Mouse (Mus musculus) gastrocnemius, postnatal 25 days (tissue): ENCODE data around the gene Prpf8. TPM values are rescaled to one million over a fixed set of nuclear protein-coding genes. Genes with fewer than 3 reads are reported as not detected.

Experiments used
- DNase-seq: peaks from one replicate; pipeline ENCODE4 v3.0.0; 2022
- total RNA-seq, 2 experiments: library from RNA; stranded (reverse); gene quantifications; 1 replicate in 1 of 2; 2 replicates in 1 of 2; pipeline ENCODE4 v1.2.3; 2021

The Prpf8 gene
- total RNA-seq, 2 experiments from 2014 or later, result 56.9 to 59.4 TPM

DNA sequence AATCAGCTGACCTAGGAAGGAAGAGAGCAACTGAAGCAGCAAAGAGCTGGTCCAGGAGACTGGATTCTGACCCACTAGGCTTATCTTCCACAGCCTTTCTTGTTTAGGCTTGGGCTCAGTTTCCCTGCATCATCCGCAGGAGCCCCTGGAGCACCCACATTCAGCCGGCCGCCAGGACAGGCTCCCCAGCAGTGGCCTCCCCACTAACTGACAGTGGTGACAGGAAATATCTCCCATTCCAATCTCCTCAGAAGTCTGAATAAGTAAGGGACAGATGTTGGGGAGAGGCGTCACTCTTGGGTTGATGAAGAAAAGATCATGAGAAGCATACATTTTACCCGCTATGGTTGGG, 26.9 kb upstream of the Prpf8 start:
- no peak for DNase-seq

DNA sequence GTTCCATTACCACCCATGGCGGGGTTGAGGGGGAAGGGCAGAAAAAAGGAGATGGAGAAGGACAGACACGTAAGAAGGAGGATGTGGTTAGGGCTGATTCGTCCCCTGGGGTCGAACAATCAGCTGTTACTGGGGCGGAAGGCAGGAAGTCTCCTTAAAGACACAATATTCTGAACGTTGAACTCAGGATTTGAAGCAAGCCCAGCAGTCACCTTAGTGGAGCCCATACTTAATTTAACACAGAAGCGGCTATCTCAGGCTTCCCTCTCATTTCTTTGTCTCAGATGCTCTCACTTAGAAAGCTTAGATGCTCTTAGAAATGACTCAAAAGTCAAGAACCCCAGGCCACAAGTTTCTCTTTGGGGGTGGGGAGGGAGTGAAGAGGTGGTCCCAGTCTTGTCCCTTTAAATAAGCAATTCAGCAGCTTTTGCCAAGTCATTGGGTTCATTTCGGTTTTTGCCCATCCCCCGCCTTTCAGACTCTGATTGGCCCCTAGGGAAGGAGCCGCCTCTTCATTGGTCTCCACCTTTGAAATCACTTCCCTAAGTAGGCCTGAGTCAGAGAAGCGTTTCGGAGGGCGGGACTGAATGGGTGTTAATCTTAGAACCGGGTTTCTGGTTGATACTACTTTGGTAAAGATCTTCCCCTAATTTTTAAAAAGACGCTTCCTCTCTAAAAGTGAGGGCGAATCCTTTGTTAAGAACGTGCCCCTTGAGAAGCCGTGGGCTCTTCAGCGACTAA, 26.3 kb upstream of the Prpf8 start:
- peak; percentile 90 for DNase-seq

DNA sequence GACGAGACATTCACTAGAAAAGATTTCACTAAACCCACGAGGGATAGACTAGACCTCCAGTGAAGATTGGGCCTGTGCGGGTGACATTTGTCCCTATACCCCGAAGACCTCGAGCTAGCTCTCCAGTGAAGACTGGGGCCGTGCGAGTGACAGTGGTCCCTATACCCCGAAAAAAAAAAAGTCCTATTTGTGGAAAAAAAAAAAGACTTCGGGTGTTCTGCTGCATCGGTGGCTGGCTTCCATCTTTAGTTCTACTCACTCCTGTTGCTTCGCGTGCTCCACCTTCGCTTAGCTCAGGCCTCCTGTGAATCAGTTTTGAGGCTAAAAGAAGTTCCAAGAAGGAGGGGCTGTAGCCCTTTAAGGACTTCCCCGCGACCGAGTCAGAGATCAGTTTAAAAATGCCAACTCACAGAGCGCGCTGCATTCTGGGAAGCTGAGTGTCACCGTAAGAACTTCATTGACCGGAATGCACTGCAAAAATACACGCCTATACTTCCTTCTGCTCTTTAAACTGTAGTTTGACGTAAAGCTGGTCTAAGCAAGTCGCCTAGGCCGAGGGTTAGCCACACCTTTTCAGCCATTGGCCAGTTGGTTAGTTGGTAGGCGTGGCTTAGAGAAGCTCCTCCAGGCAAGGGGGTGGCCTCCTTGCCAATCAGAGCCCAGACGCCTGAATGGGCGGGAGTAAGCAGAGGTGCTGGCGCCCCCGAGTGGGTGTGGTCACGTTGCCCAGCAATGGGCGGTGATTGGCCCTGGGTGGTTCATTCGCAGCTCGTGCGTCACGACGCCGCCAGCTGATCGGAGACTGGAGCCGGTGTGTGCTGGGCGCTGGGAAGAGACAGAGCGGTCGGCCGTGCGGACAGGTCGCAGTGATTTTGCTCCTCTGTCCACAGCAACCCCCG, 25.5 kb upstream of the Prpf8 start, which contains the start of gene Tlcd2:
TSS of gene Tlcd2 (plus strand) at position 872 of the 899 bp plus-strand sequence.
- peak; percentile 100 for DNase-seq

DNA sequence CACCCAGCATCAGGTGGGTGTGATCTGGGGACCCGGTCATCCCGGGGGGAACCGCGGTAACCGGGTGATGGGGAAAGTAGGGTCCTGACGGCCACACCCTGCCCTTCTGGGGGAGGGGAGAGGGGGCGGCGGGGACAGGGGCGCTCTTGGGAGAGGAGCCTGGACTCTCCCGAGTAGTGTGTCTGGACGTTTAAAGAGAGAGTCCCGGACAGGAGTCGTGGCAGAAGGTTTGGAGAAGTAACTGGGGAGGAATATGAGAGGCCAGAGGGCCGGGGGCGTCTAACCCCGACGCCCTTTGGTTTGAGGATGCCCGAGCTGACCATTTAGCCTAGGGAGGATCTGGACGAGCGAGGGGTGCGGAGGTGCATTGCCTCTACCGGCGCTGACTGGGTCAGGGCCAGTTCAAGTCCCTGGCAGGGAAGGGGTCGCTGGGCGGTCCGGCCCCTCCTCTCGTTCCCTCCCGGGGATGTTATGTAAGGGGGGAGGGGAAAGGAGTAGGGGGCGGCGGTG, 24.8 kb upstream of the Prpf8 start:
- no peak for DNase-seq

GRCm38 (mm10) chr11:75462253-75462783, 24.3 kb upstream of the Prpf8 start:
- DNase-seq, result peak; percentile 96

GRCm38 (mm10) chr11:75462865-75463336, 23.7 kb upstream of the Prpf8 start:
- peak; percentile 94 for DNase-seq

GRCm38 (mm10) chr11:75463624-75464023, 23.0 kb upstream of the Prpf8 start:
- no peak for DNase-seq

DNA sequence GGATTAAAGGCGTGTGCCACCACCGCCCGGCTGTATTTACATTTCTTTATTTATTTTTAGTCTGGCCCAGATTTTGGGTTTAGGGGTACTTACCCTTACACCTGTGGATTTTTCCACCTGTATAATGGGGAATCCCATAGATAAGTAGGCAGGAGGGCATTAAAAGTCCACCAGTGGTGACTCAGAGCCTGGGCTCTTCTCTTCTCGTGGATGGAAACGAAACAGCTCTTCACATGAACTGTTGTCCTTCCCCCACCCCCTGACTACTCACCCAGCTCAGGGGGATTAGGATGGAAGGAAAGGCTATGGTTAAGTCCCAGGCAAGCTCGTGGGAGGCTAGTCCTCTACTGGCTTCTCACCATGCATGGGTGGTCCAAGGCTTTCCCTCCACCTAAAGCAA, 22.2 kb upstream of the Prpf8 start:
- no peak for DNase-seq

- DNase-seq, result no peak
Observed at GRCm38 (mm10) chr11:75465051-75465450, 21.6 kb upstream of the Prpf8 start.

DNA sequence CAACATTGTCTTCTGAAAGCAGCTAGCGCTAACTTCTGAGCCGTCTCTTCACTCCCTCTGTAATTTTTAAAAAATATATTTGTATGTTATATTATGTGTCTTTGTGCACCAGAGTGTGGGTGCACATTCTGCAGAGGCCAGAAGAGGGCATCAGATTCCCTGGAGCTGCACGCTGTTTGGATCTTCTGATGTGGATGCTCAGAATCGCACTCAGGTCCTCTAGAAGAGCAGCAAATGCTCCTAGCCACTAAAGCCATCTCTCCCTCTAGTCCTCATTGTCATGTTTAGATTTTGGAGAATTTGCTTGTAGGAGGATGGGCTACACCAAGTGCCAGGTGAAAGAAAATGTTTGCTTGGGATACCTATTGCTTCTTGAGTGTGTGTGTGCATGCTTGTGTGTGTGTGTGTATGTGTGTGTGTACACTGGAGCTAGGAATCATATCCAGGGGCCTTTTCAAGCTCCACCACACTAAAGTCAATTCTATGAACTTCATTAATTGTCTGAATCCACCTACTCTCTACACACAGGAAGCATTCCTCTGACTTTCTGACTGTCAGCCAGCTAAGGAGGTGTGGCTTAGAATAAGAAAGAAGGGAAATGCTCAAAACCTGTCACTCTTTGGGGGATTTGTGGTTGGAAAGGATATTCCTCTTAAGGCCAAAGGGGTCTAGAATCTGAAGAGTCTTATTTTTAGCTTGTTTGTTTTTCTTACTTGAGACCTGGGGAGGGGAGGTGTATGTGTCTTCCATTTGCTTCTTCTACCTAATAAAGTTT, 19.7 kb upstream of the Prpf8 start:
- no peak for DNase-seq

DNA sequence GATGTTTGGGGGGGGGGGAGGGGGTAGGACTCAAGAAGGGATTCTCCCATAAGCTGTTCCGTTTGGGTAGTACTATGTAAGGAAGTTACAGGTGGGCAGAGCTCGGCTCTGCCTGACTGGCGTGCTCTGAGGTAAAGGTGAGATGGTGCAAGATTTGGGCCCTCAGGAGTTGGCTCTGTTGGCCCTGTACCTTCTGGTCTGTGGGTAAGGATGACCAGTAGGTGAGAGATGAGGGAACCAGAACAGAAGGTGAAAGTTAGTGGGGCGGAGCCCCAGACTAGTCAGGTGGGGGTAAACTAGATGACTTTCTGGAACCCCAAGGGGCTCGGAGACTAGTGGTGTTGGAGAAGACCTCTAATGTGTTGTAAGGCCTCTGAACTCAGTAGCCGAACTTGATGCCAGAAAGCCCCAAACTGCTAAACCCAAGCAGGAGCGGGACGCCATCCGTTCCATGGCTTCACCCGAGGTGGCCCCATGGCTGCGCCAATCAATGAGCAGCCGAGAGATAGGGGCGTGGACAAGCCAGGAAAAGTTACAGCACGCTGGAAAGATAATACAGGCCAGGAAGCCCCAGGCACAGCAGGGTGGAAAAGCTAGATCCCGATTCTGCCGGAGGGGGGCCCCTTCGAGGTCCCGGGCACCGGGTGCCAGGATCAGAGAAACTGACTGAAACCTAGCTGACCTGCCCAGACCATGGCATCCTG, 19.0 kb upstream of the Prpf8 start:
- DNase-seq, result peak; percentile 80

DNA sequence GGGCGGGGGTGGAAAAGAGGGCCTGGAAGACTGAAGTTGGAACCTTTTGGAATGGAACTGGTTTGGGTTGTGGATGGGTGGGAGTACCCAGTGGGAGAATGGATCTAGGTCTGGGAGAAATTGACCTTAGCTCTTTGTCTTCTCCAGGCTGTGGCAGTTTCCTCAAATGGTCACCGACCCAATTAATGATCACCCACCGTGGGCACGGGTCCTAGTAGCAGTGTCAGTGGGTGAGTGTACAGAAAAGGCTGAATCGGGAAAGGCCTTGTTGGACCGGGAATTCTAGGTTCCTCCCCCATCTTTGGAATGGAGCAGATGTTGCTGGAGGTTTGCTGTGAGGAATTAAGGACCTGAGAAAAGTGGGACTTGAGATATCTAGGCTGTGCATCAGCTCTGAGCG, 18.2 kb upstream of the Prpf8 start:
- no peak for DNase-seq

DNA sequence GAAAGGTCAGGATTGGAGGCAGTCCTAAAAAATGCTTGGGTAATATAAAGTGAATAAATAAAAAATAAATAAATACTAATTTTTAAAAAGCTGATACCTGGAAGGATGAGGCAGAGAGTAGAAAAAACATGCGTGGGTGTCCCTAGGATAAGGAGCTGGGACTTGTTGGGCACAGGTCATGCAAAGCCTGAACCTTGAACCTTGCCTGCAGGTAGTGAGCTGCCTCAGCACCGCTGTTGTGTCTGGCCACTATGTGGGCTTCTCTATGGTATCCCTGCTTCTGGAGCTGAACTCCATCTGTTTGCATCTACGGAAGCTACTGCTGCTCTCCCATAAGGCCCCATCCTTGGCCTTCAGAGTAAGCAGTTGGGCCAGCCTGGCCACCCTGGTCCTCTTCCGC, 17.4 kb upstream of the Prpf8 start:
- no peak for DNase-seq

- no peak for DNase-seq
Observed at GRCm38 (mm10) chr11:75470675-75471074, 15.9 kb upstream of the Prpf8 start.

- no peak for DNase-seq
Observed at GRCm38 (mm10) chr11:75472469-75473081, 14.0 kb upstream of the Prpf8 start.

GRCm38 (mm10) chr11:75473376-75473775, 13.2 kb upstream of the Prpf8 start:
- no peak for DNase-seq

- DNase-seq, result no peak
Observed at GRCm38 (mm10) chr11:75486192-75486591, 424 bp upstream of the Prpf8 start.

GRCm38 (mm10) chr11:75487496-75487895, 880 bp downstream of the Prpf8 start:
- DNase-seq, result no peak

GRCm38 (mm10) chr11:75494296-75495049, 7.9 kb downstream of the Prpf8 start:
- no peak for DNase-seq

DNA sequence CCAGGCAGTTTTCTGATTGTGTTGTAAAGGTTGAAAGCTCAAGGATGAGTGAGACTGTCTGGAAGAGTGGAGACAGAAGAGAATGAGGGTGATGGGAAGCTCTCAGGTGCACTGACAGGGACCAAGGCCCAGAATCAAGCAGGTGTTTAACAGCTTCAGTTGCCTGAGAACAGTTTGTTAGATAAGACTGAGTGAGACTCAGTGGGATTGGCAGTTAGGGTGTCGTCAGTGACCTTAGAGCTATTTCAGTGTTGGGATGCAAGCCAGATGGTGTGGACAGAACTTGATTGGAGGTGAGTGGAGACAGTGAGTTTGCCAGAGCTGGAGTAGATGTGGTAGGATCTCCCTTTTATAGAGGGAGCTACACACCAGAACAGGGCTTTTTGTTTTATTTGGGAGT, 11.5 kb downstream of the Prpf8 start:
- no peak for DNase-seq
